Mouse (Mus musculus) cortical plate, adult 2 months (tissue): ENCODE data around the gene Scand1. TPM values are rescaled to one million over a fixed set of nuclear protein-coding genes. Genes with fewer than 3 reads are reported as not detected.

ENCODE experiments used
- H3K27ac ChIP-seq: fragments of 200-500 bp; 2 replicates; pipeline ENCODE4 v1.5.1; 2012; ENCODE audit warnings: low read length, control low read depth, inconsistent platforms; ENCODE audit not compliant: insufficient read depth
- H3K4me1 ChIP-seq: fragments of 200-500 bp; 2 replicates; pipeline ENCODE4 v1.6.1; 2011; ENCODE audit warnings: low read length; ENCODE audit not compliant: control insufficient read depth, insufficient read depth
- H3K4me3 ChIP-seq: fragments of 200-500 bp; 2 replicates; pipeline ENCODE4 v1.5.1; 2011; ENCODE audit warnings: mild to moderate bottlenecking, low read length, control low read depth; ENCODE audit not compliant: insufficient read depth
- CTCF ChIP-seq: fragments of 200-500 bp; IDR thresholded peaks from 2 replicates; pipeline ENCODE4 v1.5.1; 2011; ENCODE audit warnings: mild to moderate bottlenecking, control low read depth, low read length; ENCODE audit not compliant: insufficient read depth; ENCODE audit errors: extremely low read depth
- POLR2A ChIP-seq: fragments of 200-500 bp; IDR thresholded peaks from 2 replicates; pipeline ENCODE4 v1.6.1; 2011; ENCODE audit warnings: mild to moderate bottlenecking, low read length, control low read depth; ENCODE audit not compliant: insufficient read depth; ENCODE audit errors: extremely low read depth
- polyA plus RNA-seq: library from polyadenylated mRNA; depleted of rRNA; stranded (reverse); fragments of >200 nt; gene quantifications from 2 replicates; pipeline ENCODE4 v1.2.3, GENCODE M21; 2012; rRNA removed

Gene Scand1
- polyA plus RNA-seq, 1 experiment: 75.4 TPM

- peaks cover 2% of the 10 kb centered on the region; the same call in 1 of the 2 replicates for H3K4me1 ChIP-seq
- TF ChIP-seq CTCF: no peak
- TF ChIP-seq POLR2A: no peak
- no peak overlapping the region for H3K4me3 ChIP-seq
- H3K27ac ChIP-seq: no peak overlapping the region
Observed at GRCm38 (mm10) chr2:156263204-156263893, 49.2 kb downstream of the Scand1 start.

Other genes starting within 250 kb of the Scand1 start
- gene Spag4, start 247.5 kb downstream of the Scand1 start, polyA plus RNA-seq: 5.8 and 6.9 TPM in 2 replicates
- 46.7 and 46.8 TPM in 2 replicates for gene Cpne1, start 200.7 kb downstream of the Scand1 start, polyA plus RNA-seq
- gene Rbm12, start 200.7 kb downstream of the Scand1 start, polyA plus RNA-seq: 7.6 and 9.4 TPM in 2 replicates
- 2.2 and 5.6 TPM in 2 replicates for gene Gm28036, start 185.6 kb downstream of the Scand1 start, polyA plus RNA-seq
- 247 and 260 TPM in 2 replicates for gene Romo1, start 168.7 kb downstream of the Scand1 start, polyA plus RNA-seq
- gene Nfs1, start 168.5 kb downstream of the Scand1 start, polyA plus RNA-seq: 54.9 and 55.9 TPM in 2 replicates
- gene Rbm39, start 132.5 kb downstream of the Scand1 start, polyA plus RNA-seq: 131 and 146 TPM in 2 replicates
- 29.2 and 30.5 TPM in 2 replicates for gene Phf20, start 116.2 kb downstream of the Scand1 start, polyA plus RNA-seq
- 6.0 and 8.9 TPM in 2 replicates for gene Cnbd2, start 405 bp downstream of the Scand1 start, polyA plus RNA-seq
- 226 and 245 TPM in 2 replicates for gene Epb41l1, start 108.2 kb upstream of the Scand1 start, polyA plus RNA-seq
- 30.2 and 30.8 TPM in 2 replicates for gene Aar2, start 234.9 kb upstream of the Scand1 start, polyA plus RNA-seq